Mouse (Mus musculus) myocyte (in vitro differentiated cells): ENCODE data around the gene Atp2b2.

ENCODE experiments used
- CEBPB ChIP-seq: IDR thresholded peaks from 2 replicates; pipeline ENCODE4 v1.6.1; 2011; ENCODE audit warnings: mild to moderate bottlenecking, moderate library complexity; ENCODE audit not compliant: poor library complexity, insufficient read depth, severe bottlenecking
- MYOD1 ChIP-seq, 3 experiments: IDR thresholded peaks; one replicate each; pipeline ENCODE4 v1.6.1; 2011; ENCODE audit warnings: control low read depth in 2 of 3, low read depth in 2 of 3, mild to moderate bottlenecking in 2 of 3, moderate library complexity in 1 of 3; ENCODE audit not compliant: insufficient read length in 2 of 3, control insufficient read depth in 1 of 3
- POLR2A ChIP-seq: IDR thresholded peaks from one replicate; pipeline ENCODE4 v1.6.1; 2011; ENCODE audit warnings: low read depth, mild to moderate bottlenecking, control low read depth, moderate library complexity; ENCODE audit not compliant: insufficient read length

DNA sequence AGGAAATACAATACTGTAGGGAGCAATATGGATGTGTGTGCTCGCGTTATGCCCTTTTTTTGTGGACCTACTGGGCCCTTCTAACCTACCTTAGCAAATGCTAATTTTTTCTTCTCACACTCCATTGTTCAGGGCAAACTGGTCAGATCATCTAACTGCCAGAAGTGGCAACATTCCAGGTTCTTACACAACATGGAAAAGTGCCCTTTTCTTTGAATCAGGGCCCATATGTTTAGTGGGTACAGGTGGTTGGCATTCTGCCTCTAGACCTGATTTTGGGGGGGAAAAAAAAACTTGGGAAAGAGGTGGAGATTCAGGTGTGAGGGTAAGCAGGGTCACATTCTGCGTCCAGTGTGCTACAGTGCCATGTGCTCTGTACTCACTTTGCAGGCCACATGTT lies 324.9 kb downstream of the Atp2b2 start:
- TF ChIP-seq CEBPB (no peak), POLR2A (no peak), MYOD1 (IDR thresholded peaks at IDR 0.05; ENCODE audit: control insufficient read depth in 1 of 3, insufficient read length in 2 of 3, low read depth in 2 of 3) (no peak)
